Mouse (Mus musculus) neural tube, embryonic 13.5 days (tissue): Measurements from ENCODE around the gene Gm36079. TPM values are rescaled to one million over a fixed set of nuclear protein-coding genes. Genes with fewer than 3 reads are reported as not detected.
"Not testable (repeated sequence)": the region's sequence is repeated elsewhere in the genome, so short reads cannot be mapped to it uniquely, and the experiment has no call there.

Experiments
- ATAC-seq: fragments of 200-750 bp; cut with Nextera tagmentation; 2 replicates; pipeline ENCODE4 v1.8.0; 2017; ENCODE audit warnings: low read depth, mild to moderate bottlenecking, moderate TSS enrichment, moderate library complexity
- H3K27ac ChIP-seq: fragments of 300-500 bp; sonication (generic); replicated peaks from 2 replicates; pipeline ENCODE4 v1.5.1; 2015; ENCODE audit warnings: moderate library complexity, mild to moderate bottlenecking, inconsistent platforms
- H3K27me3 ChIP-seq: fragments of 300-500 bp; sonication (generic); 2 replicates; pipeline ENCODE4 v1.6.1; 2015; ENCODE audit warnings: mild to moderate bottlenecking, inconsistent platforms
- H3K36me3 ChIP-seq: fragments of 300-500 bp; sonication (generic); 2 replicates; pipeline ENCODE4 v1.6.1; 2015; ENCODE audit warnings: mild to moderate bottlenecking, inconsistent platforms
- H3K4me1 ChIP-seq: fragments of 300-500 bp; sonication (generic); replicated peaks from 2 replicates; pipeline ENCODE4 v1.6.1; 2015; ENCODE audit warnings: inconsistent platforms
- H3K4me2 ChIP-seq: fragments of 300-500 bp; sonication (generic); 2 replicates; pipeline ENCODE4 v1.6.1; 2015; ENCODE audit warnings: inconsistent platforms, mild to moderate bottlenecking, moderate library complexity
- H3K4me3 ChIP-seq: fragments of 300-500 bp; sonication (generic); 2 replicates; pipeline ENCODE4 v1.5.1; 2015; ENCODE audit warnings: mild to moderate bottlenecking, inconsistent platforms
- H3K9ac ChIP-seq: fragments of 300-500 bp; sonication (generic); 2 replicates; pipeline ENCODE4 v1.6.1; 2015; ENCODE audit warnings: moderate library complexity, mild to moderate bottlenecking, inconsistent platforms
- H3K9me3 ChIP-seq: fragments of 300-500 bp; sonication (generic); 2 replicates; pipeline ENCODE4 v1.6.1; 2016; ENCODE audit warnings: inconsistent platforms
- WGBS: fragments of 180-500 bp; shearing (Covaris S2); methylation state at CpG from one replicate; pipeline ENCODE4 v1.1.7; 2015; 5-methylcytosine and 5-hydroxymethylcytosine counted together
- polyA plus RNA-seq: library from polyadenylated mRNA; unstranded; fragments of >200 nt; fragmentation: Nextera tagmentation; extraction: Ambion mirVana; gene quantifications from 2 replicates; pipeline ENCODE4 v1.2.1, GENCODE M21; 2015

Gm36079 gene
- polyA plus RNA-seq = not detected in 2 replicates

DNA sequence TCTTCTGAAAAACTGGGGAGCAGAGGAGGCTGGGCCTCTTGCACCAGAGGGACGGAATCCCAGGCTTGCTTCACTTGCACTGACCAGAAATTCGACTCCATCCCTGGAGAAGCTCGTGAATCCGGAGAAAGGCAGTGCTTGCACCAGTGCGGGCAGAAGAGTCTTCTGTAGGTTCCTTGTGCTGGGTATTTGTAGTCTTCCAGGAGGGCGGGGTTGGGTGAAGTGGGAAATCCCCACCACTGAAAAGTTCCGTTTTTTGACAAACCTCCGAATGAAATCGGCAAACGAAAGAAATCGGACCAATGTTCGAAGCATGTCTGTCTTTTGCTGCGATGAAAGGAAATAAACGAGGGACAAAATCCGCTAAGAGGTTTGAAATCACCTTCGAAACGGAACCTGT, at the start of gene Gm36079:
Gene Gm36079, minus strand, starts transcription at position 101 of the 400 bp plus-strand sequence.
- not testable (repeated sequence) for H3K4me3 ChIP-seq, ATAC-seq
- 2% methylated on average over 5 of the region's 17 CpGs for WGBS

DNA sequence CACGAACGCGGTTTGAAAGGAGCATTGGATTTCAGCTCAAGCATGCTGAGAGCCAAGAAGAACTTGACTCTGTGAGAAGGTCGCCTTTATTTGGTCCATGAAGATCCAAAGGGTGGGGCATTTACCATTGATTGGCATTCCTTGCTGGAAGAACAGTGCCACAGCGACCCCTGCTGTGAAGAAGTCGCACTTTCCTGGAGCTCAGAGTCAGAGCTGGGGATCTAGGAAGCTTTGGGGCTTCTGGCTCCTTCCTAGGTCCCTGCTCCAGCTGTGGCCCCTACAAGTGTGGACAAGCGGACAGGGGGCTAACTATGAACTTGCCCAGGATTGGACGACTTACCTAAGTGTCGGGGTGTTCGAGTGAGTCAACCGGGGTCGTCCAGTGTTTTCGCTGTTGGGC, 44.1 kb upstream of the Gm36079 start:
- no CpG with 5 or more reads among the region's 13 CpGs for WGBS
- not testable (repeated sequence) for H3K27me3 ChIP-seq, H3K9me3 ChIP-seq, H3K4me3 ChIP-seq, H3K27ac ChIP-seq, H3K36me3 ChIP-seq, ATAC-seq, H3K4me2 ChIP-seq, H3K9ac ChIP-seq, H3K4me1 ChIP-seq

More for the DNA sequence above, at the start of gene Gm36079:
- not testable (repeated sequence) for H3K36me3 ChIP-seq, H3K9me3 ChIP-seq, H3K4me2 ChIP-seq, H3K9ac ChIP-seq, H3K27ac ChIP-seq, H3K4me1 ChIP-seq
- H3K27me3 ChIP-seq = peaks cover 23% of the 10 kb centered on the region

DNA sequence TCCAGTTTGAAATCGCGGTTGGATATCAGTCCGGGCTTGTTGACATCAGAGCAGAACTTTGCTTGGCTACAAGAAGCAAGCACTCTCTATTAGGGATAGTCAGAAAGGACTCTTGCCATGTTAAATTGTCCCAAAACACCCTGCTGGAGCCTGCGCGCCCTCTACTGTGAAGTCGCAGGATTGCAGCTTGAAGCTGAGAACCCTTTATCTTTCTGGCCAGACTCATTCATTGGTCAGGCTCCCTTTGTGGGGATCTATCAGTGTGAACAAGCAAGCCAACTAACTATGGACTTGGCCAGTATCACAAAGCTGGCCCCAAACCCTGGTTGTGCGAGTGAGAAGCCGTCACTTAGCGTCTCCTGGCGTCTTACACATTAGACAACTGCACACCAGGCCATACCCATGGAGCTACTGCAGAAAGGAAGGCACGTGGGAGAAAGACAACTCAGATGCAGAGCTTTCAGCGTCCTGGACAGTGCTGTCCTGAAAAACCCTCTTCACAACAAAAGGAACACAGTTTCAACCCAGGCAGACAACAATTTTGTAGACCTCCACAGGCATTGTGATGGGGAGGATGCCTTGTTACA, 43.3 kb upstream of the Gm36079 start:
- H3K27me3 ChIP-seq, H3K27ac ChIP-seq, H3K9ac ChIP-seq, H3K36me3 ChIP-seq, H3K4me2 ChIP-seq, H3K4me3 ChIP-seq, ATAC-seq, H3K9me3 ChIP-seq, H3K4me1 ChIP-seq: not testable (repeated sequence)
- no CpG with 5 or more reads among the region's 12 CpGs for WGBS

- 0 out of 2 replicates have a peak, but pooled peaks have one; percentile 23 for ATAC-seq
- not testable (repeated sequence) for H3K4me3 ChIP-seq, H3K36me3 ChIP-seq, H3K27me3 ChIP-seq, H3K4me2 ChIP-seq, H3K27ac ChIP-seq, H3K9ac ChIP-seq, H3K9me3 ChIP-seq, H3K4me1 ChIP-seq
- no CpG with 5 or more reads among the region's 22 CpGs for WGBS
These were observed 36.8 kb upstream of the Gm36079 start for GRCm38 (mm10) chr13:120063439-120064089.

GRCm38 (mm10) chr13:120062903-120063302, 36.1 kb upstream of the Gm36079 start:
- H3K4me3 ChIP-seq, H3K27ac ChIP-seq, H3K4me1 ChIP-seq, H3K9me3 ChIP-seq, H3K36me3 ChIP-seq, H3K27me3 ChIP-seq, ATAC-seq, H3K4me2 ChIP-seq, H3K9ac ChIP-seq: not testable (repeated sequence)
- no CpG with 5 or more reads among the region's 4 CpGs for WGBS

- not testable (repeated sequence) for H3K27me3 ChIP-seq, H3K4me3 ChIP-seq, H3K4me2 ChIP-seq, H3K4me1 ChIP-seq, H3K27ac ChIP-seq, H3K9me3 ChIP-seq, H3K36me3 ChIP-seq, H3K9ac ChIP-seq, ATAC-seq
These were observed 25.3 kb upstream of the Gm36079 start, which contains the start of gene Gm21188 for GRCm38 (mm10) chr13:120052085-120052484. Gm21188 (minus strand) TSS chr13:120052194.

- ATAC-seq = not testable (repeated sequence)
These were observed 21.8 kb upstream of the Gm36079 start for GRCm38 (mm10) chr13:120048608-120049007.

GRCm38 (mm10) chr13:120048186-120048585, 21.4 kb upstream of the Gm36079 start:
- not testable (repeated sequence) for H3K27ac ChIP-seq, H3K4me1 ChIP-seq, H3K4me3 ChIP-seq, H3K9ac ChIP-seq, ATAC-seq, H3K9me3 ChIP-seq, H3K36me3 ChIP-seq, H3K4me2 ChIP-seq, H3K27me3 ChIP-seq
- WGBS = no CpG with 5 or more reads among the region's 2 CpGs

More at GRCm38 (mm10) chr13:120048608-120049007, 21.8 kb upstream of the Gm36079 start:
- not testable (repeated sequence) for H3K4me1 ChIP-seq, H3K9ac ChIP-seq, H3K27me3 ChIP-seq, H3K36me3 ChIP-seq, H3K4me3 ChIP-seq, H3K27ac ChIP-seq, H3K9me3 ChIP-seq, H3K4me2 ChIP-seq
- WGBS = no CpG with 5 or more reads among the region's 5 CpGs

DNA sequence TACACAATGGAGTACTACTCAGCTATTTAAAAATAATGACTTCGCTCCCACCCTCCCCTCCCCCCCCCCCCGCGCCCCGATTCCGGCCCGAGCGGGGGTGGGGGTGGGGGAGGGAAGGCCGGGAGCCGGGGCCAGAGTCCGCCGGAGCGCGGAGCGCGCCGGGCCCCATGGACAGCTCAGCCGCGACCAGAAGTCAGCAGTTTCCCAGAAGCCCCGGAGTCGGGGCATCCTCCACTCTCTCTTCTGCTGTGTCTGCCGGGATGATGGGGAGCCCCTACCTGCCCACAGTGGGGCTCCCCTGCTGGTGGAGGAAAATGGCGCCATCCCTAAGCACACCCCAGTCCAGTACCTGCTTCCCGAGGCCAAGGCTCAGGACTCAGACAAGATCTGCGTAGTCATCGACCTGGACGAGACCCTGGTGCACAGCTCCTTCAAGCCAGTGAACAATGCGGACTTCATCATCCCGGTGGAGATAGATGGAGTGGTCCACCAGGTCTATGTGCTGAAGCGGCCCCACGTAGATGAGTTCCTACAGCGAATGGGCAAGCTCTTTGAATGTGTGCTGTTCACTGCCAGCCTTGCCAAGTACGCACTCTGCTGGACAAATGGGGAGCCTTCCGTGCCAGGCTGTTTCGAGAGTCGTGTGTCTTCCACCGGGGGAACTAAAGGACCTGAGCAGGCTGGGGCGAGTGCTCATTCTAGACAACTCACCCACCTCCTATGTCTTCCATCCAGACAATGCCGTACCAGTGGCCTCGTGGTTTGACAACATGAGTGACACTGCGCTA, 19.8 kb upstream of the Gm36079 start:
- ATAC-seq, H3K4me1 ChIP-seq, H3K36me3 ChIP-seq, H3K4me2 ChIP-seq, H3K9ac ChIP-seq, H3K27ac ChIP-seq, H3K4me3 ChIP-seq, H3K9me3 ChIP-seq: not testable (repeated sequence)
- H3K27me3 ChIP-seq = peaks cover 12% of the 10 kb centered on the region
- WGBS = under 1% methylated on average over 7 of the region's 40 CpGs

DNA sequence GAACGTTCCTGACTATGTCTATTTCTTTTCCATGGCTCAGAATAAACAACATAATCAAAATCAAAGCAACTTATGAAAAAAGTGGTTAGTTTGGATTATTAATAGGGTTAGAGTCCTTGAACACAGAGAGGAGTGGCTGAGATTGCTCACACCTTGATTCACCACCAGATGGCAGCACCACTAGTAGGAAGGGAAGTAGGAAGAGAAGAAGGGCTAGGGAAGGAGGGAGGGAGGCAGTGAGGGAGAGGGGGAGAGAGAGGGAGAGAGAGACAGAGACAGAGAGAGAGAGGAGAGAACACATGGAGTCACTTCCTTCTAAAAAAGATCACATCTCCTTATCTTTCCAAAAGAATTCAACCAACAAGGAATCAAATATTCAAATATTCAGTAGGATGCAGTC, 14.3 kb upstream of the Gm36079 start:
- H3K36me3 ChIP-seq, ATAC-seq, H3K4me2 ChIP-seq, H3K4me1 ChIP-seq, H3K4me3 ChIP-seq, H3K9me3 ChIP-seq, H3K9ac ChIP-seq, H3K27ac ChIP-seq: not testable (repeated sequence)
- WGBS = no CpG with 5 or more reads among the region's 1 CpGs
- H3K27me3 ChIP-seq = peaks cover 29% of the 10 kb centered on the region

DNA sequence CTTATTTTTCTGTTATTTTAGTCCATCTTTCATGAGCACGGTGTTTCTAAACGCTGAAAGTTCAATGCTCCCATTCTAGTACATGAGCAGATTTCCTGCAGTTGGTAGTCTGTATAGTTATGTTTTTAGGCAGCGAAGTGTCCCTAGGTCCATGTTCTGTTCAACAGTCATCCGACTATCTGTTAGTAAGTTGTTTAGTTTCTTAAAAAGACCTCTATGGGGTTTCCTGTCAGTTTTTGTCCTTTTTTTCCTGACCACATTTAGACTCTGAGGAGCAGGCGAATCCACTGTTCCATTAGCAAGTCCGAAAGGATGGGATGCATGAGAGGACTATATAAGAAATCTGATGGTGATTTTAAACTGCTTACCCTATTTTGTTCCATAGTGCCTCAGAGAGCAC, 11.1 kb upstream of the Gm36079 start:
- 4% methylated on average over 6 of the region's 6 CpGs for WGBS
- not testable (repeated sequence) for H3K27ac ChIP-seq, H3K4me3 ChIP-seq, H3K9ac ChIP-seq, H3K4me2 ChIP-seq, H3K4me1 ChIP-seq, H3K36me3 ChIP-seq, H3K9me3 ChIP-seq, ATAC-seq
- peaks cover 32% of the 10 kb centered on the region for H3K27me3 ChIP-seq

- not testable (repeated sequence) for H3K4me1 ChIP-seq, H3K36me3 ChIP-seq, H3K4me3 ChIP-seq, H3K27ac ChIP-seq, ATAC-seq, H3K4me2 ChIP-seq, H3K9me3 ChIP-seq, H3K9ac ChIP-seq
- peaks cover 30% of the 10 kb centered on the region for H3K27me3 ChIP-seq
- WGBS = under 1% methylated on average over 23 of the region's 25 CpGs
These were observed 9.8 kb upstream of the Gm36079 start for GRCm38 (mm10) chr13:120036577-120037115.
